Mouse (Mus musculus): ENCODE data around the gene Wnt3. TPM values are rescaled to one million over a fixed set of nuclear protein-coding genes. Genes with fewer than 3 reads are reported as not detected.
A peak's percentile ranks its signal among the peaks of the same experiment; 100 is the strongest.

Gene Wnt3
- polyA plus RNA-seq, 1 experiment from 2014 or later, result 14.2 TPM

DNA sequence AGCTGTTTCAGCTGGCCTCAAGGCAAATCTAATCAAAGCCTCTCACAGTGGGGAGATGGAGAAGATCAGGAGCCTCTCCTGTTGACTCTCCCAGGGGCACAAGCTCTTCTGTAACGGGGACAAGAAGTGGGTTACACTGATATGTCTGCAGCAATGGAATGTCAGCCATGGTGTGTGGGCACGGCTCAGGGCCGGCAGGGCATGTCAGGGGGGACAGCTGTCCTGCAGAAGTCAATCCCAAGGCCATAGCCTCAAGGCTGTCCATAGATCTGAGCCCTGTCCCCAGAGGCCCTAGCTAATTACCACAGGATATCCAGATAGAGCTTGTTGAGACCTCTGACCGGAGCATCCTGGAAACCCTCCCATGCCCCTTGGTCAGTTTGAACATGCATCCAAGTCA is 30.9 kb downstream of the Wnt3 start:
- H3K4me2 ChIP-seq, result no peak overlapping the region
- H3K4me3 ChIP-seq (ENCODE audit: low read depth, low read length), result no peak overlapping the region
- WGBS, result 84% methylated on average over 4 of the region's 4 CpGs
- DNase-seq (ENCODE audit: low spot score, missing footprints) (no peak), ATAC-seq (ENCODE audit: low FRiP score) (no peak)
- H3K27me3 ChIP-seq (ENCODE audit: control insufficient read depth, insufficient read depth, low read length), result peaks cover 18% of the 10 kb centered on the region
- H3K9ac ChIP-seq (ENCODE audit: low read length), result no peak overlapping the region
- peaks cover 27% of the 10 kb centered on the region for H3K4me1 ChIP-seq (ENCODE audit: control insufficient read depth, insufficient read depth, low read length)
- H3K36me3 ChIP-seq (ENCODE audit: control insufficient read depth, insufficient read depth, low read length), result no peaks in the 10 kb centered on the region; the same call in 1 of the 2 replicates
- no peak overlapping the region for H3K27ac ChIP-seq (ENCODE audit: low read depth, low read length)
- H3K9me3 ChIP-seq (ENCODE audit: control insufficient read depth, low read length), result no peaks in the 10 kb centered on the region

DNA sequence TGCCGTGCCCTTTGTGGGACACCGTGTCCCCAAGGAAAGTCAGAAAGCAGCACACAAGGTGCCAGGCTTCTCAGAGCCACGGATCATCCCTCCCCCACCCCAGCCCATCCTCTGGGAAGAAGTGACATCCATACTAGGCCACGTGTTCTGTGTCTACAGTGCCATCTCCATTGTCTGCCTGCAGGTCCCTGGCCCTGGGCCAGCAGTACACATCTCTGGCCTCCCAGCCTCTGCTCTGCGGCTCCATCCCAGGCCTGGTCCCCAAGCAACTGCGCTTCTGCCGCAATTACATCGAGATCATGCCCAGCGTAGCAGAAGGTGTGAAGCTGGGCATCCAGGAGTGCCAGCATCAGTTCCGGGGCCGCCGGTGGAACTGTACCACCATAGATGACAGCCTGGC is 34.0 kb downstream of the Wnt3 start:
- H3K4me3 ChIP-seq (ENCODE audit: low read depth, low read length), result no peak overlapping the region
- peak; percentile 91 for DNase-seq (ENCODE audit: low spot score, missing footprints)
- H3K36me3 ChIP-seq (ENCODE audit: control insufficient read depth, insufficient read depth, low read length), result peaks cover 5% of the 10 kb centered on the region; the same call in 1 of the 2 replicates
- peaks cover 31% of the 10 kb centered on the region for H3K27me3 ChIP-seq (ENCODE audit: control insufficient read depth, insufficient read depth, low read length)
- peak overlapping the region; percentile 24 for H3K9ac ChIP-seq (ENCODE audit: low read length)
- 0 out of 2 replicates have a peak, but pooled peaks have one; percentile 19 for ATAC-seq (ENCODE audit: low FRiP score)
- 54% methylated on average over 12 of the region's 12 CpGs for WGBS
- peaks cover 43% of the 10 kb centered on the region for H3K4me1 ChIP-seq (ENCODE audit: control insufficient read depth, insufficient read depth, low read length)
- H3K4me2 ChIP-seq, result no peak overlapping the region
- H3K9me3 ChIP-seq (ENCODE audit: control insufficient read depth, low read length), result no peaks in the 10 kb centered on the region
- 0 out of 2 replicates have a peak overlapping the region, but pooled peaks have one; percentile 35 for H3K27ac ChIP-seq (ENCODE audit: low read depth, low read length)

DNA sequence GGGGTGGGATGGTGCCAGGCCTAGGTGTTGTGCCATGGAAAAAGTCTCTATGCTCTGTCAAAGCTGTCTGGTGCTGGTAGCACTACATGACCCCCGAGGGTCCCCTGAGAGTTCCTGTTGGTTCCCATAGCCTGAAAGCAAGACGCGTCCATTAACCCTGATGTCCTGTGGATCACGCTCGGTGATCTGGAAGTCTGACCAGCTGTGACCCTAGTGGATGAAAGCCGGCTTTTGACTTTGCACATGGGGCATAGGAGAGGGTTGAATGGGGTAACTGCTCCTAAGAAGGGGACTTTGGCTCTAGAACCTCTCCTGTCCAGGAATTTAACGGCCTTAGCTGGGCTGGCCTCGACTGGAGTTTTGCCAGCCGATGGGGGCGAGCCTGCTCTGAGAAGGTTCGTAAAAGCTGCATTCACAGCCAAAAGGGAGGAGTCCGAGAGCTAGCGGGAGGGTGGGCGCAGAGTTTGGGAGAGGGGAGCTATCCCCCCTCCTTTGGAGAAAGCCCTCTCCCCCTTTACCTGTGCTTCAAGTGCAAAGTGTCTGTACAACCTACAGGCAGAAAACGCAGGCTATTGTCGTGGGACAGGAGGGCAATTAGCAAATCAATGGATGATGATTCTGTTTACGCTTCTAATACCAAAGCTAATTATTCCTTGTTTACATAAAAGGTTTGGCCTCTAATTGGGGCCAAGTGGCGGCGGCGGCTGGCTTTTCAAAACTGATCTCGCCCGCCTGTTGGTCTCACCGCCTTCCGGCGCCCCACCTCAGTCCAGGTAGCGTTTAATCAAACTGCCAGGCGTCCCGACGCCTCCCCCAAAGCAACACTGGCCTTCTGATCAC is 35.0 kb downstream of the Wnt3 start:
- Histone ChIP-seq H3K4me2 (peak overlapping the region; percentile 81), H3K27ac (ENCODE audit: low read depth, low read length) (peak overlapping the region; percentile 84), H3K4me1 (ENCODE audit: control insufficient read depth, insufficient read depth, low read length) (peaks cover 43% of the 10 kb centered on the region), H3K36me3 (ENCODE audit: control insufficient read depth, insufficient read depth, low read length) (peaks cover 5% of the 10 kb centered on the region; the same call in 1 of the 2 replicates), H3K27me3 (ENCODE audit: control insufficient read depth, insufficient read depth, low read length) (peaks cover 31% of the 10 kb centered on the region), H3K4me3 (ENCODE audit: low read depth, low read length) (peak overlapping the region; percentile 45; the same call in 1 of the 2 replicates), H3K9ac (ENCODE audit: low read length) (peak overlapping the region; percentile 82), H3K9me3 (ENCODE audit: control insufficient read depth, low read length) (no peaks in the 10 kb centered on the region)
- no peak for ATAC-seq (ENCODE audit: low FRiP score)
- DNase-seq (ENCODE audit: low spot score, missing footprints), result peak; percentile 95
- WGBS, result 2% methylated on average over 29 of the region's 29 CpGs

DNA sequence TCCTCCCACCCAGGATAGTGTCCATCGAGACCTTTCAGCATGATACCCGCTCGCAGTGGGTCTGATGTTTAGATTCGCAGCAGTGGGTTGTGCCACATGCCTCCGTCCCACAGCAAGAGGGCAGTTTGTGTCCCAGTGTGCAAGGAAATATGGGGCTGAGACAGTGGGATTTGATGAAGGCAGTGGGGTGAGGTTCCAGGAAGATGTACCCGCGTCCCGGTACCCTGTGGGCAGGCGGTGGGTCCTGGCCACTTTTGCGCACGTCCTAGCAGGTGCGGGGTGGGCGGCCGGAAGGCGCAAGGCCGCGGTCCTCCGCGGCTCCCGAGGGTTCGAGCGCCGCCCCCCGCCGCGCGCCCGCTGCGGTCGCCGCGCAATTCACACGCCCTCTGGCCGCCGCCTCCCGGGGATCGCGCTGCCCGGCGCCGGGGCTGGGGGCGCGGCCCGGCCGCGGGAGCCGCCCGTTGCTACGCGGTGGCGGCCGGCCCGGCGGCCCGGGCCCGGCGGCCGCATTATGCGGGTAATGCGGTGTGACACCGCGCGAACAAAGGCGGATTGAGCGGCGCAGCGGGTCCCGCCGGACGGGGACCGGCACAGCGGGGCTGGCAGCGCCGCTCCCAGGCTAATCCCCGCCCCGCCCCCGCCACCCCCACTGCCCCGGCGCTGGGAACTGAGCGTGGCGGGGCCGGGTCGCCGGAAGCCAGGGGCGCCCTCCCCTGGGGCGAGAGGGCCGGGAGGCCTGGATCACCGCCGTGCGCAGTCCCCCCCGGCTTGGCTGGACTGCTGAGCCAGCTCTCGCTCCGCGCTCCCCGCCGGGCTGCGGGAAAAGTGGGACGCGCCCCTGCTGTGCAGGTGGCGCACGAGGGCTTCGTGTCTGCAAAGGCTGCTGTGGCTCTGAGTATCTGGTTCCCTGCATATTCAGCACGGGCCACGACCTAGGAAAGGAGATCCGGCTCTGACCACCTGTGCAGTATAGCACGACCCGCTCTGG is 36.0 kb downstream of the Wnt3 start:
- ATAC-seq (ENCODE audit: low FRiP score) (peak; percentile 83), DNase-seq (ENCODE audit: low spot score, missing footprints) (peak; percentile 94)
- H3K4me2 ChIP-seq, result peak overlapping the region; percentile 81
- peaks cover 43% of the 10 kb centered on the region for H3K4me1 ChIP-seq (ENCODE audit: control insufficient read depth, insufficient read depth, low read length)
- peaks cover 31% of the 10 kb centered on the region for H3K27me3 ChIP-seq (ENCODE audit: control insufficient read depth, insufficient read depth, low read length)
- WGBS, result under 1% methylated on average over 72 of the region's 107 CpGs
- no peaks in the 10 kb centered on the region for H3K9me3 ChIP-seq (ENCODE audit: control insufficient read depth, low read length)
- H3K36me3 ChIP-seq (ENCODE audit: control insufficient read depth, insufficient read depth, low read length), result peaks cover 5% of the 10 kb centered on the region; the same call in 1 of the 2 replicates
- peak overlapping the region; percentile 84 for H3K27ac ChIP-seq (ENCODE audit: low read depth, low read length)
- peak overlapping the region; percentile 45 for H3K4me3 ChIP-seq (ENCODE audit: low read depth, low read length)
- peak overlapping the region; percentile 82 for H3K9ac ChIP-seq (ENCODE audit: low read length)

DNA sequence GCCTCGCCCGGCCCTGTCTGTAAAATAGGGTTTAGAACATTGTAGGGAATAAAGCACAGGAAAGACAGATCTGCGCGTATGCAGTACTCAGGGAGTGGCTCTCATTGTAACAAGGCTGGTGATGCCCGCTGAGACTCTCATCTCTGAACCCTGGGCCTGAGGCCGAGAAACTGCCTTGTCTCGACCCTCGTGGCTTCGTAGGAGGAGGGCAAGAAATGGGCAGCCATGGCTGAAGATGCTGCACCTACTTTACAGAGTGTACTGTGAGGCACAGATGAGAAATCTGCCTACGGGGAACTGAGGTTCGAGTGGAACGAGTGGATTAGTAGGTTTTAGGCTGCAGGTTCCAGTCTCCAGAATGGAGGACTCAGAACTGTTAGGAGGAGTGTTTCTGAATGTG is 36.7 kb downstream of the Wnt3 start:
- Histone ChIP-seq H3K27me3 (ENCODE audit: control insufficient read depth, insufficient read depth, low read length) (peaks cover 31% of the 10 kb centered on the region), H3K27ac (ENCODE audit: low read depth, low read length) (peak overlapping the region; percentile 84; the same call in 1 of the 2 replicates), H3K36me3 (ENCODE audit: control insufficient read depth, insufficient read depth, low read length) (peaks cover 5% of the 10 kb centered on the region; the same call in 1 of the 2 replicates), H3K4me1 (ENCODE audit: control insufficient read depth, insufficient read depth, low read length) (peaks cover 43% of the 10 kb centered on the region), H3K9ac (ENCODE audit: low read length) (peak overlapping the region; percentile 82), H3K9me3 (ENCODE audit: control insufficient read depth, low read length) (no peaks in the 10 kb centered on the region), H3K4me2 (peak overlapping the region; percentile 81), H3K4me3 (ENCODE audit: low read depth, low read length) (peak overlapping the region; percentile 45)
- whole genome bisulfite sequencing, result 10% methylated on average over 12 of the region's 12 CpGs
- ATAC-seq (ENCODE audit: low FRiP score) (no peak; the same call in 1 of the 2 replicates), DNase-seq (ENCODE audit: low spot score, missing footprints) (peak; percentile 94)

DNA sequence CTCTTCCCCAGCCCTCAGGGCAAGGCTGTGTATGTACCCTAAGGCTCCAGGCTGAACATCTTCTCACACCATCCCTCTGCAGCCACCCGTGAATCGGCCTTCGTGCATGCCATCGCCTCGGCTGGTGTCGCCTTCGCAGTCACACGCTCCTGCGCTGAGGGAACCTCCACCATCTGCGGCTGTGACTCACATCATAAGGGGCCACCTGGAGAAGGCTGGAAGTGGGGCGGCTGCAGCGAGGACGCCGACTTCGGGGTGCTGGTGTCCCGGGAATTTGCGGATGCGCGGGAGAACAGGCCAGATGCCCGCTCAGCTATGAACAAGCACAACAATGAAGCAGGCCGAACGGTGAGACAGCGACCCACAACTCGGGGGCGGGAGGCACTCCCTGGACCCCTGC is 37.3 kb downstream of the Wnt3 start:
- WGBS, result 44% methylated on average over 25 of the region's 25 CpGs
- Histone ChIP-seq H3K9me3 (ENCODE audit: control insufficient read depth, low read length) (no peaks in the 10 kb centered on the region), H3K9ac (ENCODE audit: low read length) (no peak overlapping the region), H3K4me2 (no peak overlapping the region), H3K36me3 (ENCODE audit: control insufficient read depth, insufficient read depth, low read length) (peaks cover 5% of the 10 kb centered on the region; the same call in 1 of the 2 replicates), H3K4me1 (ENCODE audit: control insufficient read depth, insufficient read depth, low read length) (peaks cover 43% of the 10 kb centered on the region), H3K27me3 (ENCODE audit: control insufficient read depth, insufficient read depth, low read length) (peaks cover 31% of the 10 kb centered on the region), H3K27ac (ENCODE audit: low read depth, low read length) (no peak overlapping the region), H3K4me3 (ENCODE audit: low read depth, low read length) (no peak overlapping the region)
- DNase-seq (ENCODE audit: low spot score, missing footprints) (peak; percentile 88), ATAC-seq (ENCODE audit: low FRiP score) (no peak)

DNA sequence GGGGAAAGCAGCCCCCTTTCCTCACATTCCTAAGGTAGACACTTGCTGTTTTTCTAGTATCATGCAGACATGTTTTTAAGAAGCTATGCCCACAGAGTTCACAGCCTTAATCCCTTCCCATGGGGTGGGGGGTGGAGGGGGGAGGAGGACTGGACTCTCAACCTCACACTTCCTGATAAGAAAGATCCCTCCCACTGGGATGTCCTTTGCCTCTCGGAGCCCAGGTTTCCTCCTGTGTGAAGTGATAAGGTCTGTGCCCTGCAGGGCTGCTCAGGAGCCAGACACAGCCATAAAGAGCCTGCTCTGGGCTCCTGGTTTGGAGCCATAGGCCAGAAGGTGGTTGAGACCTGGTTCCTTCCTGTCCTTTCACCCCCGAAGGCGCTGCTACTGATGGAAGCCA is 40.9 kb downstream of the Wnt3 start:
- H3K9ac ChIP-seq (ENCODE audit: low read length), result no peak overlapping the region
- H3K4me2 ChIP-seq, result no peak overlapping the region
- no peak overlapping the region for H3K4me3 ChIP-seq (ENCODE audit: low read depth, low read length)
- ATAC-seq (ENCODE audit: low FRiP score) (no peak), DNase-seq (ENCODE audit: low spot score, missing footprints) (no peak)
- peaks cover 5% of the 10 kb centered on the region; the same call in 1 of the 2 replicates for H3K36me3 ChIP-seq (ENCODE audit: control insufficient read depth, insufficient read depth, low read length)
- H3K27ac ChIP-seq (ENCODE audit: low read depth, low read length), result no peak overlapping the region
- peaks cover 13% of the 10 kb centered on the region for H3K27me3 ChIP-seq (ENCODE audit: control insufficient read depth, insufficient read depth, low read length)
- H3K4me1 ChIP-seq (ENCODE audit: control insufficient read depth, insufficient read depth, low read length), result peaks cover 15% of the 10 kb centered on the region
- WGBS, result 55% methylated on average over 3 of the region's 3 CpGs
- no peaks in the 10 kb centered on the region for H3K9me3 ChIP-seq (ENCODE audit: control insufficient read depth, low read length)

- no peak for ATAC-seq (ENCODE audit: low FRiP score)
- H3K9ac ChIP-seq (ENCODE audit: low read length), result no peak overlapping the region
- no peak overlapping the region for H3K4me2 ChIP-seq
- peaks cover 5% of the 10 kb centered on the region for H3K4me1 ChIP-seq (ENCODE audit: control insufficient read depth, insufficient read depth, low read length)
- 88% methylated on average over 13 of the region's 13 CpGs for WGBS
- no peak overlapping the region for H3K4me3 ChIP-seq (ENCODE audit: low read depth, low read length)
- H3K9me3 ChIP-seq (ENCODE audit: control insufficient read depth, low read length), result no peaks in the 10 kb centered on the region
- peaks cover 9% of the 10 kb centered on the region for H3K27me3 ChIP-seq (ENCODE audit: control insufficient read depth, insufficient read depth, low read length)
- H3K36me3 ChIP-seq (ENCODE audit: control insufficient read depth, insufficient read depth, low read length), result peaks cover 5% of the 10 kb centered on the region; the same call in 1 of the 2 replicates
- DNase-seq (ENCODE audit: low spot score, missing footprints), result no peak
- H3K27ac ChIP-seq (ENCODE audit: low read depth, low read length), result no peak overlapping the region
These were observed 42.0 kb downstream of the Wnt3 start for GRCm38 (mm10) chr11:103815986-103816385.

Measured in midbrain, embryonic 11.5 days (tissue).